Mouse (Mus musculus) left cerebral cortex, postnatal 4 days (tissue): ENCODE measurements at regions not wholly inside any gene's neighbourhood (a gene's known extent, or its start where the extent isn't known, plus 50 kb on each side); places are given as distances from the start of the nearest gene placed in this dataset.

Experiments used
- DNase-seq: peaks from one replicate; pipeline ENCODE4 v3.0.0-alpha.2; 2022
- intact Hi-C: fragments of 180-260 bp; cut with DNase I; formaldehyde crosslinking; loops from one replicate; pipeline ENCODE4 v1.15.1; 2025

DNA sequence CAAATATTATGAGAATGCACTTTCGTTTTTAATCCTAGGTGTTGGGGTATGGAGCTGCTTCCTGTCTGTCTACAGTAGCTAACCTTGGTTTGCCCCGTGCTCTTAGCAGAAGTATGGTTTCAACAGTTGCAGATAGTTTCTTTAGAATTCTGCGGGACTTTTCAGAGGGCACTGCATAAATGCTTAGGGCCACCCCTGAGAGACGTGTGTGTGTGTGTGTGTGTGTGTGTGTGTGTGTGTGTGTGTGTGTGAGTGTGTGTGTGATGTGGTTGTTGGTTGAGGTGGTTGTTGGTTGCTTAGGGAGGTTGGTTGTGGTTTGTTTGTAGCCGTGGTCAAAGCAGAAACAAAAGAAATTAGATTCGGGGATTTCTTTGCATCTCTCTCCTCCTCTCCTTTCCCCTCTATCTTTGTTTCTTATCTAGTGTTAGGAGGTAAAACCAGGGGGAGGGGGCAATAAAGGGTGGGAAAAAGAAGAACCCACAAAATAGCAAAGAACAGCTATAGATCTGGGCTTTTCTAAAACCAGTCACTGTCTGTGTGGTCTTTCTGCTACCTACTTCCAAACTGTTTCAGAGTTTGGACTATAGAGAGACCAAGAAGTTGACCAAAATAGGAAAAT, 118.7 kb upstream of the Lemd2 start:
- no peak for DNase-seq

DNA sequence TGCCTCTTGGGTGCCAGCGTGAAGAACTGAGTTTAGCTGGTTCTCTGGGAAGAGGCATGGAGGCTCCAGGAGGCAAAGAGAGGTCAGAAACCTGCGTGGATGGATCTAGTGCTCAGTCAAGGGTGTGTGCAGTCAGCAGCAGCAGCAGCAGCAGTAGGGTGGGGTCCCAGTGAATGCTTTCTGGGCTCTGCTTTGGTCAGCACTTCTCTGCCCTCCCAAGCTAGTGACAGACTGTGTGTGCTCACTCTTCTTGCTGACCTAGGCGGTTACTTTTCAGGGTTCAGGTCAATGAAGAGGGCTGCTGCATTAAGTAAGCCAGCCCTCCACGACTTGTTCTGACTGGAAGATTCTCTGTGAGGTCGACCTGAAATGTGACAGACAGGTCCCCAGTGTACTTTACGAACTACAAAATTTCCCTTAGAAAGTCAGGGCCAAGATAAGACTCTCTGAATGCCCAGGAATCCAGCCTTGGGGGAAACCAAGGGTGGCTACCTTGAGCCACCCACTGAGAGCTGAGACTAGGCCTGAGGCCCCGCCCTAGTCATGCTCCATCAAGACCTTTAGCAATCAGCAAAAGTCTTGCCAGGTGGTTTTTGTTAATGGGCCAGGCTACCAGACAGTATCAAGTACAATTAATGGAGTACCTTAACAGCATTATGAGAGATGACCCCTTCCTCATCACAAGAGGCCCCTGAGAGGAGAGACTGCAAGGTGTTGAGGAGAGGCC, 114.9 kb upstream of the Lemd2 start:
- intact Hi-C loops = loop anchor here (5.0 kb wide), 1 partner anchor 62 kb away; no protein-coding TSS in a partner anchor
- DNase-seq = no peak

More for the DNA sequence above, 118.7 kb upstream of the Lemd2 start:
- intact Hi-C loops = no loop called here

- intact Hi-C loops = loop anchor here (5.0 kb wide), 1 partner anchor 60 kb away; no protein-coding TSS in a partner anchor
- DNase-seq = peak; percentile 94
Measured at GRCm38 (mm10) chr17:27317576-27318277, 113.5 kb upstream of the Lemd2 start.

DNA sequence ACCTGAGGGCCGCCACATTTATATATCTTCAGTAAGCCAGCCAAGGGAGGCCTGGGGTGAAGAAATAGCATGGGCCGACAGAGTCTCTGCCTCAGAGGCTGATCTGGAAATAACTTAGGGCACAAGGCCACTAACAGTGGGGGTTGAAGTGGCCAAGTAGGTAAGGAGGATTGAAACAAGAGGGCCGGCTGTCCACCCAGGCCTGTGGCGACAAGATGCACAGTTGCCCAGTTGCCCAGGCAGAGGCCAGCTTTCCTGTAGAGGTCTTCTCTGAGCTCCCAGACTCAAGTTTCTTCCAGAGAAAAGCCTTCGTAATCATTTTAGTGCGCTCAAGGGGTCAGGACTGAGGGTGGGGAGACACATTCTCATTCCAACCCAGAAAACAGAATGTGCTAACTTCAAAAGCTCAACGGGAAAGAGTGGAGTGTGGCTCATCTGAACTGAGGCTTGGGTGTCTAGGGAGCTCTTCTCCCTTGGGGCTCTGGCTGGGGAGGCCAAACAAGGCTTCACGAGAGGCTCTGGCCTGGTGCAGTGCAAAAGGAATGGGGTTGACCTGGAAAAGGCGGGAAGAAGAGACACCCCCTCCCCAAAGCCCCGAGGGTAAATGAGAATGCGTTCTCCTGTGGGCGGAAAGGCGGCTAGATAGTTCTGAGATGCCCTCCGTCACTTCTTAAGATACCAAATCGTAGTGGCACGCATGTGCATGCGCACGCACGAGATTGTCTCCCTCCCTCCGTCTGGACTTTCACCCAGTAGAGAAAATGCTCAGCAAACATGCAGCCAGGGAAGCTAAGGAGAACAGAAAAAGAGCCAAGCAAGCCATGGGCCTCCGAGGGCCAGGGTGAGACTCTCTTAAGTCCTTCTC, 112.7 kb upstream of the Lemd2 start:
- no peak for DNase-seq
- intact Hi-C loops = loop anchor here (5.0 kb wide), 1 partner anchor 60 kb away; no protein-coding TSS in a partner anchor

GRCm38 (mm10) chr17:27315947-27316628, 111.8 kb upstream of the Lemd2 start:
- no peak for DNase-seq
- intact Hi-C loops = loop anchor here (5.0 kb wide), 1 partner anchor 59 kb away; no protein-coding TSS in a partner anchor

DNA sequence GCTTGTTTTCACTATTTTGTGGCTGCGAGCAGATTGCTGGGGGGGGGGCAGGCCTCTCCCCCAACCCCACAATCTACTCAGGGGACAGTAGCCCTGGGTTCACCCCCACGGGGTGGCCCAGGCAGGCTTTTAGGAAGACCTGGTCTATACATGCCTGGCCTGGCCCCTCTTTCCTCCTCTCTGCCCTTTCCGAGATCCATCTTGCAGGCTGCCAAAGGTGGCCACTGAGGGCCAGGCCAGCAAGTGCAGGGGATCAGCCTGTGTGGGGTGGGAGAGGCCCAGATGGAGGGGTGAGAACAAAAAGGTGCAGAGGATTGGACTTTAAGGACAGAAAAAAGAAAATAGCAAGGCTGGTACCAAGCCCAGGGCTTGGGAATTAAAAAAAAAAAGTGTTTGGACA, 111.2 kb upstream of the Lemd2 start:
- DNase-seq = no peak
- intact Hi-C loops = loop anchor here (5.0 kb wide), 1 partner anchor 58 kb away; no protein-coding TSS in a partner anchor

- intact Hi-C loops = loop anchor here (5.0 kb wide), 1 partner anchor 58 kb away; no protein-coding TSS in a partner anchor
Measured at GRCm38 (mm10) chr17:27314821-27315392, 110.6 kb upstream of the Lemd2 start.

GRCm38 (mm10) chr17:27308933-27309332, 104.7 kb upstream of the Lemd2 start:
- intact Hi-C loops = no loop called here
- no peak for DNase-seq

More at GRCm38 (mm10) chr17:27314821-27315392, 110.6 kb upstream of the Lemd2 start:
- peak; percentile 86 for DNase-seq

GRCm38 (mm10) chr17:27304842-27305241, 100.6 kb upstream of the Lemd2 start:
- DNase-seq = no peak
- intact Hi-C loops = no loop called here

GRCm38 (mm10) chr17:27303633-27304479, 99.6 kb upstream of the Lemd2 start:
- peak; percentile 78 for DNase-seq
- intact Hi-C loops = no loop called here

- DNase-seq = no peak
- intact Hi-C loops = no loop called here
Measured at GRCm38 (mm10) chr17:27303061-27303460, 98.8 kb upstream of the Lemd2 start.

GRCm38 (mm10) chr17:27301376-27301775, 97.1 kb upstream of the Lemd2 start:
- intact Hi-C loops = no loop called here
- DNase-seq = no peak

DNA sequence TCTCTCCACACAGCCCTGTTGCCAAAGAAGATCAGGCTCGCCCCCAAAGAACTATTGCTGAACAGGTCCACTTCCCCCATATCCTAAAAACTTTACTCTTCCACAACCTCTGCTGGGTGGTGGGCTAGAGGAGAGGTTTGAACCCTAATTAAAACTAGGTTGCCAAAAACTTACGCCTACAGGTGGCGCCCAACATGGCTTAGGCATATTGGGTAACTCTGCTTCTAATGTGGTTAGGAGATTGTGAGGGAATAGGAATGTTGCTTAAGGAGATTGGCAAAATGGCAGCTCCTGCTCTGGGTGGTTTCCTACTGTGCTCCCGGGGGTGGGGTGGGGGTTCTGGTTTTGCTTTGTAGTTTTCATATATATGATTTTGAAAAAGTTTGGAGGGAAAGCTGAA, 95.0 kb upstream of the Lemd2 start:
- intact Hi-C loops = no loop called here
- DNase-seq = peak; percentile 18

DNA sequence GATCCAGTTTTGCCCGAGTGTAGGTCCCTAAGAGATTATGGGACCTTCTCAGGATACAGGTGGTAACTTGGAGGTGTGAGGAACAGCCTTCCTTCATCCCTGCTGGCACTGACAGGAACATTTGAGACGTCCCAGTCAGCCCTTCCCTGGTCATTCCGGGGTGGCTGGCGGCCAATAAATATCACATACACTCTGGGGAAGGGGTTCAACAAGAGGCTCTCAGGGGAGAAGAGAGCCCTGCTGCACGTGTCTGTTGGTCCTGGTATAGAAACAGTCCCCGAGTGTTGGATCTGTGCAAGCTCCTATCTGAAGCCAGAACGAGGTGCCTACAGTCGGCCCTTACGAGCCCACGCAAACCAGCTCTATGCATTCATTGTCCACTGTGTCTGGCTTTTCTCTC, 94.1 kb upstream of the Lemd2 start:
- intact Hi-C loops = no loop called here
- DNase-seq = peak; percentile 11

- peak; percentile 20 for DNase-seq
- intact Hi-C loops = no loop called here
Measured at GRCm38 (mm10) chr17:27296156-27296555, 91.9 kb upstream of the Lemd2 start.

DNA sequence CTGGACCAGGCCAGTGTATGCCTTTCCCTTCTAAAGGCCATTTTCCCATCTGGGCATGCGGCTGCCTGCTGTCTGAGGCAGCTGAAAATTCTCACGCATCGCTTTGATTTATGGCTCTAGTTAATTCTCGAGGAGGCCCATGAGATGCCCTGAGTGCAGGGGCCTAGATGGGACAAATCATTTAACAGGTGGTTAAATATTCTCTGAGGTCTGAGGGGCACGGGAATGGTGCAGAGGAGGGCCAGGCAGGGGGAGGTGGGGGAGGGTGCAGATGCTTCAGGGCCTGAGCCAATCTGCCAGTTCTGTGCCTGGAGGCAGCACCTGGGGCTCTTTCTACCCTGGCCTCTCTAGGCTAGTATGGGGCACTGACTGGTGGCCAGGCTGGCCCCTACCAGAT, 89.9 kb upstream of the Lemd2 start:
- DNase-seq = peak; percentile 43
- intact Hi-C loops = no loop called here

- intact Hi-C loops = no loop called here
- peak; percentile 60 for DNase-seq
Measured at GRCm38 (mm10) chr17:27293586-27294207, 89.4 kb upstream of the Lemd2 start.

DNA sequence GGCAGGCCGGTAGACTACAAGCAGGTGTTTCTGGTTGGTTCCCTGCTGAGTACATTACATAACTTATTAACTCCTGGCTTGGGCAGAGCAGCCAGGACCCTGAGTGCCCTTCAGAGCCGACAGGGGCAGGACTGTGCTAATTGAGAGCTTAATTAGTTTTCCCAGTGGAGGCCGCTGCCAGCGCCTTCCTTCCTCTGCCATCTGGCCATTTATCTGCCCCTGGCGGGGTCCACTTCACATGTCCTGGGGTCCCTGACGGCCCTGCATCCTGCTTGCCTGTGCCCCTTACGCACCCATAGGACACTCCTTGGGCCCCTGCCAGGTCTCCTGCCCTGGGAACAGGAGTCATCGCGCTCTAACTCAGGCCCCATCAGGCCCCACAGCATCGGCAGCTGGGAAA, 87.4 kb upstream of the Lemd2 start:
- intact Hi-C loops = no loop called here
- peak; percentile 76 for DNase-seq
